Mouse (Mus musculus) heart, adult 18-20 months (tissue): ENCODE measurements around the gene Elf2. TPM values are rescaled to one million over a fixed set of nuclear protein-coding genes. Genes with fewer than 3 reads are reported as not detected.
"Not testable (repeated sequence)": the region's sequence is repeated elsewhere in the genome, so short reads cannot be mapped to it uniquely, and the experiment has no call there.

Experiments used
- DNase-seq, 2 experiments: peaks; one replicate each; pipeline ENCODE4 v3.0.0; 2021 to 2022; ENCODE audit warnings: mixed read lengths in 1 of 2
- total RNA-seq, 2 experiments: library from RNA; stranded (reverse); gene quantifications; 2 replicates each; pipeline ENCODE4 v1.2.3; 2021

Gene Elf2
- total RNA-seq, 2 experiments from 2014 or later: 54.7 to 57.0 TPM

DNA sequence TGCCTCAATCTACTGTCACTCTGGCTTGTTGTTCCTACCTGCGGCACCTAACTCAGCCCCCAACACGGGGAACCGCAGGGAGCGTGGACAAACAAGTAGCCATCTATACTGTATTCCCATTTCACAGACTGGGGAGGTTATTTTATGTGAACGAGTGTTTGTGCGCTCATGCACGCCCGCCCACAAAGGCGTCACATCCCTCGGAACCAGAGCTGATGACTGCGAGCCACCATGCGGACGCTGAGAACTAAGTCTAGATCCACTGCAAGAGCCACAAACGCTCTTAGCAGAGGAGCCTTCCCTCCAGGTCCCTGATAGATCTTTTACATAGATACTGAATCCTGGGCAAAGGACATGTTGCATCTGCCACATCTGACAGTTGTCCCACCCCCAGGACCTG, 10.4 kb downstream of the Elf2 start:
- DNase-seq: no peak

- DNase-seq: no peak
These were observed 11.9 kb downstream of the Elf2 start for GRCm38 (mm10) chr3:51328546-51328945.

DNA sequence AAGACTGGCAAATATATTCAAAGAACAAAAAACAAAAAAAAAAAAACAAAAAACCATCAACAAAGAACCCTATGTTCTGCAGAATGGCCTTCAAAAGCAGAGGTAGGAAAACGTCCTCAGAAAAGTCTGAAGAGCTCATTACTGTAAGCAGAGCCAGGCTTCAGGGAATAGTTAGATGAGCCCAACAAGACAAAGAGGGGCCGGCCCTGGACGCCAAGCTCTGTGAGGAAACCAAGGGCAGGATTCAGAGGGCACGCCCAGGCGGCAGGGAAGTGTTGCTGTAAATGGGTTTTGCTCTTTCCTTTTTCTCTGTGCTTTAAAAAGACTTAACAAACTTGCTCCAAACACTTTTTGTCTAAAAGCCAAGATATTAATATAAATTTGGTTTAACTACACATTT, 12.6 kb downstream of the Elf2 start:
- DNase-seq: peak; percentile 42 to 61

DNA sequence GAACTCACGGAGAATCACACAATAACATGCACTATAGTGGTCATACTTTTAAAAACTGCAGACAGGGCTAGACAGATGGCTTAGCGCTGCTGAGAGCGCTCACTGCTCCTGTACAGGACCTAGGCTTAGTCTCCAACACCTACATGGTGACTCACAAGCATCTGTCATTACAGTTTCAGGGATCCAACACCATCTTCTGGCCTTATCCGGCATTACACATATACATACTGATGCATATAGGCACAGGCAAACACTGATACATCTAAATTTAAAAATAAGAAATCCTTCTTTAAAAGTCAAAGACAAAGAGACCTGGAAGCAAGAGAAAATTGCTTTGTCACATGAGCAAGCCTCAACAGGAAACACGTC, 13.1 kb downstream of the Elf2 start:
- DNase-seq: no peak

DNA sequence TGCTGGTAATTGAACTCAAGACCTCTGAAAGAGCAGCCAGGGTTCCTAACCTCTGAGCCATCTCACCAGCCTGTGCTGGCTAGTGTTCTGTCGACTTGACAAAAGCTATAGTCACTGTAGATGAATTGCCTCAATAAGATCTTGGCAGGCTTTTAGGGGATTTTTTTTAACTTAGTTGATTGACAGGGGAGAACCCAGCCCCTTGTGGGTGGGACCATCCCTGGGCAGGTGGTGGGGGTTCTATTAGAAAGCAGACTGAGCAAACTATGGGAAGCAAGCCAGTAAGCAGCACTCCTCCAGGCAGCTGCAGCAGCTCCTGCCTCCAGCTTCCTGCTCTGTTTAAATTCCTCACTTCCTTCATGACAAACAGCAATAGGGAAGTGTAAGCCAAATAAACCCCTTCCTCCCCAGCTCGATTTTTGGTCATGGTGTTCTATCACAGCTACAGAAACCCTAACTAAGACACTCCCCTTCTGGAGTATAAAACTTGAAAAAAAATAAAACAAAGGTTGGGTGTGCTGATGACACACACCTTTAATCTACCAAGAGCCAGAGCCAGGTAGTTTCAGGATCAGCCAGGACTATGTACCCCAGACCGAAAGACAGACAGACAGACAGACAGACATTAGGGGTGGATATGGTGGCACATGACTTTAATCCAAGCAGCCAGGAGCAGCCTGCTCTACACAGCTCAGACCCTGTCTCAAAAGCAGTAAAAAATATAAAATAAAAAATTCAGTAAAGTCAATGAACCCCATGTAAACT, 13.6 kb downstream of the Elf2 start:
- DNase-seq: peak; percentile 60 to 77

- no peak for DNase-seq
These were observed 15.0 kb downstream of the Elf2 start for GRCm38 (mm10) chr3:51325475-51325874.

DNA sequence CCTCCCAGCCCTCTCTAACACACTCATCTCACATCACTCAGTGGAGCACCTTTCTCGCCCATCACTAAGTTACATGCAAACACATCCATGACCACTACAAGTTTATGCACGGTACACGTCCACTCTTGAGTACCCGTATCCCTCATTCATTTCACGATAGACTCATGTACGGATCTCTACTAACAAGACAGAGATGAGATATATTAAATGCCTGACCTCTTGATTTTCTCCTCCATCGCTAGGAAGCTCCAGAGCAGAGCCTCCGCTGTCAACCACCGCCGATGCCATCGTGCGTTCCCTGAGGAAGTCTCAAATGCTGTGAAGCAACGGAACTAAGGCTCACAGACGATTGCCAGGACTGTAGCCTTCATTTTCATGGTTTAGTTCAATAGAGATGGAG, 17.5 kb downstream of the Elf2 start:
- no peak for DNase-seq

- no peak for DNase-seq
These were observed 18.1 kb downstream of the Elf2 start for GRCm38 (mm10) chr3:51322326-51322725.

DNA sequence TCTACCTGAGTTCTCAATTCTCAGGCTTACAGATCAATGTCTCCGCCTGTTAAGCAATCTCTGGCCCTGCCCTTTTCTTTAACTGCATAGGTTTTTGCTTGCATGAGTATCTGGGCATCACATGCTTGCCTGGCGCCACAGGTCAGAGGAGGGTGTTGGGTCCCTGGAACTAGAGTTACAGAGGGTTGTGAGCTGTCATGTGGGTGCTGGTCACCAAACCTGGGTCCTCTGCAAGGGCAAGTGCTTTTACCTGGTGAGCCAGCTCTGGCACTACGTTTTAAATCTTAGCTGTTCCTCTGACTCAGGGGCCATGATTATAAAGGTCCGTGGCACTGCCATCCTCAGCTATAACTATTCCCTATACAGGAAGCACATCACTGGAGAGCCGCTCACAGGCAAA, 19.3 kb downstream of the Elf2 start:
- no peak for DNase-seq

DNA sequence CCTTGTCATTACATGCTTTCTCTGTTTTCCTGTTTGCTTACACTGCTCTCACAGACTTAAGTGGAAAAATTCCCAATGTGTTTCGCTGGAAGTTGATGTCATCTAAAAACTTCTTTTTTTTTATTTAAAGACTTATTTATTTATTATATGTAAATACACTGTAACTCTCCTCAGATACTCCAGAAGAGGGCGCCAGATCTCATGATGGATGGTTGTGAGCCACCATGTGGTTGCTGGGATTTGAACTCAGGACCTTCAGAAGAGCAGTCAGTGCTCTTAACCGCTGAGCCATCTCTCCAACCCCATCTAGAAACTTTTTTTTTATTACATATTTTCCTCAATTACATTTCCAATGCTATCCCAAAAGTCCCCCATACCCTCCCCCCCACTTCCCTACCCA, 22.4 kb downstream of the Elf2 start:
- DNase-seq: not testable (repeated sequence)

- no peak for DNase-seq
These were observed 23.6 kb downstream of the Elf2 start for GRCm38 (mm10) chr3:51316876-51317275.

DNA sequence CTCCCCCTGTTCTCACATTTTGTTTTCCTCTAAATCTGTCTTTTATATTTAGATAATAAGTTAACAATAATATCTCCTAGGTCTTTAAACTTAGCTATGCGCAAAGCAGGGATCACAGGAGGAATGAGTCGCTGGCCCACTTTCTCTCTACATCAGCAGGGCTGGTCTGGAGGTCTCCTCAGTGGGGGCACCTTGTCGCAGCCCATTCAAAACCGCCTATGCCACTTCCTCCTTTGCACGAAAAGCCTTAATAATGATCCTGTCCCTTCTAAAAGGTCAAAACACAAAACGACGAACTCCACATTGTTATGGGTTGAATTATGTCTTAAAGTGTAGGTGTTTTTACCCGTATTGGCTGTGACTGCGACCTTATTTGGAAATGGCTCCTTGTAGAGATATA, 28.8 kb downstream of the Elf2 start:
- no peak for DNase-seq

DNA sequence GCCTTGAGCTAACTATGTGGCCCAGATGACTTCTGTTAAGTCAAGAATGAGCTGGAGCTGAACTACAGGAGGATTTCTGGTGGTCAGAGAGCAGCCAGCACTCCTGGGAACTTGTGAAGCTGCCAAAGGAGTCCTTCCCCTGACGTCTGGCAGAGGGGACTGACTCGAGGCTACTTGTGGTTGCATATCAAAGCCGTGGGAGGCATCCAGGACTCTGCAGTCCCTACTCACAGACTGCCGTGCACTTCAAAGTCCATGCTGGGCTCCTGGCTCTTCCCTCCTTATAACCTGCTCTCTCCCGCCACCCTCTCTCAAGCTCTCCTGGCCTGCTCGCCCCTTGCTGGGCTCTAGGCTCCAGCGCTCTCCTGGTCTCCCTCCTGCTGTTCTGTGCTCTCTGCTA, 30.4 kb downstream of the Elf2 start:
- peak; percentile 23 to 34 for DNase-seq

DNA sequence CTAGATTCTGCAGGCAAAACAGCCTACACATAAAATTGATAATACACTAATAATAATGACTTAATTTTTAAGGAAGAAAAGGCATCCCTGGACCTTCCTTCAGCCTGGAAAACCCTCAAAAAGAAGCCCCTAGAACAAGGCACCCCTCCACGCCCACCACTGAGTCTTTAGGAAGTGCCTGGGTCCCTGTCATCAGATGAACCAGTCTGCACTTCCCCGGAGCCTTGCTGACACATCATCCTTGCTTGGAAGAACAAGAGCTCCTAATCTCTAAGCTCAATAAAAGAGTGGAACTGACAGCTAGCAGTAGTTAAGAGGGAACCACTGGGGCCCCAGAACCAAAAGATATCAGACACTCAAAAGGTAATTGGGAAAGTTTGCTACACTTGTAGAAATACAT, 33.8 kb downstream of the Elf2 start:
- no peak for DNase-seq

GRCm38 (mm10) chr3:51305961-51306360, 34.5 kb downstream of the Elf2 start:
- DNase-seq: no peak

DNA sequence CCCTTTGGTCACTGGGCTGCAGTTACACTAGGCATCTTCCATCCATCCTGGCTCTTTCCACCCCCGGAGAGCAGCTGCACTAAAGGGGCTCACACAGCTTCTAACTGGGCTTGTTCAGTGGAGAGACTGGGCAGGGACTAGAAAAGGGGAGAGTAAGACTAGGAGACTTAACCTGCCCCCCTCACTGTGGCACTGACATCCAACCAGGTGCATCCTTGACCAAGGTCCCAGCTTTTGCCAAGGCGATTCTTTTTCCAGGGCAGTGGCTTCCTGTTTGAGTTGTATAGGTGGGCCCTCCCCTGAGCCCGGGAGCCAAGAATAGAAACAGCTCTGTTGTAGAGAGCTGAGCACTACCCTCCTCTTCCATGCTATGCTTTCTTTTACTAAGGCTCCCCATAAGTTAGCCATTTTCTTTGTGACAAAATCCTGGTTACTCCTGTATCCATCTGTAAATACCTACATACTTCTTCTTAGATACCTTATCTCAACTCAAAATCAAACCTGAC, 37.4 kb downstream of the Elf2 start:
- no peak for DNase-seq

- DNase-seq: peak in 1 of 2 experiments; percentile 48
These were observed 38.9 kb downstream of the Elf2 start for GRCm38 (mm10) chr3:51301583-51301982.

DNA sequence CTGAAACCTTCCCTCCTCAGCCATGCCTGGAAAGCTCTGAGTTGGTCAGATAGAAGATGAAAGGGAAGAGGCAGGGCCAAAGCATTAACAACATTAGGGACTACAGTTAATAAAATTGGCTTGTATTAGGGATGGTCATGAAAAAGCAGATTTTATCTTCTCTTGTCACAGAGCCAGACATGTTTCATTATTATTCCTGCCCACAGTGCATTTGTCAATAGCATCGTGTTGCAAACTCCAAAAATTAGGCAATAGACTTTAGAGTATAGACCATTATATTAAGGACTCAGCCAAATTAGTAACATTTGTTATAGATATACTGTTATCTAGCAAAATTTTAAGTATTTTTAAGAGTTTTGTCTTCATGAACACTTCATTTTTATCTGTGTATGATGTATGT, 43.7 kb downstream of the Elf2 start:
- no peak for DNase-seq

GRCm38 (mm10) chr3:51295225-51295624, 45.2 kb downstream of the Elf2 start:
- DNase-seq: no peak

- no peak for DNase-seq
These were observed 46.2 kb downstream of the Elf2 start for GRCm38 (mm10) chr3:51294251-51294650.

GRCm38 (mm10) chr3:51288880-51289821, 51.3 kb downstream of the Elf2 start:
- peak; percentile 81 to 92 for DNase-seq

GRCm38 (mm10) chr3:51284375-51284774, 56.1 kb downstream of the Elf2 start:
- DNase-seq: peak in 1 of 2 experiments; percentile 33

- no peak for DNase-seq
These were observed 58.7 kb downstream of the Elf2 start for GRCm38 (mm10) chr3:51281727-51282126.
